Mouse (Mus musculus) urinary bladder, postnatal 25 days (tissue): ENCODE results near the gene Bag3.

Experiments
- DNase-seq: peaks from one replicate; pipeline ENCODE4 v3.0.0; 2022; ENCODE audit warnings: low spot score

Gene Bag3

GRCm38 (mm10) chr7:128523349-128523961 is at the start of gene Bag3:
Gene Bag3, plus strand, starts transcription at chr7:128523616.
- DNase-seq = peak; percentile 94

GRCm38 (mm10) chr7:128474322-128474721 is 49.1 kb upstream of the Bag3 start:
- DNase-seq = peak; percentile 70

GRCm38 (mm10) chr7:128488986-128489385 is 34.4 kb upstream of the Bag3 start:
- no peak for DNase-seq

- no peak for DNase-seq
These were observed 28.9 kb upstream of the Bag3 start for GRCm38 (mm10) chr7:128494546-128494945.

- DNase-seq = no peak
These were observed 23.6 kb upstream of the Bag3 start for GRCm38 (mm10) chr7:128499801-128500200.

- no peak for DNase-seq
These were observed 19.3 kb upstream of the Bag3 start for GRCm38 (mm10) chr7:128504091-128504490.

- DNase-seq = no peak
These were observed 11.5 kb upstream of the Bag3 start for GRCm38 (mm10) chr7:128511936-128512335.

- no peak for DNase-seq
These were observed 9.9 kb upstream of the Bag3 start for GRCm38 (mm10) chr7:128513512-128513911.

GRCm38 (mm10) chr7:128514341-128514740 is 9.1 kb upstream of the Bag3 start:
- no peak for DNase-seq

GRCm38 (mm10) chr7:128516346-128516745 is 7.1 kb upstream of the Bag3 start:
- no peak for DNase-seq

GRCm38 (mm10) chr7:128519316-128520050 is 3.9 kb upstream of the Bag3 start:
- no peak for DNase-seq

- DNase-seq = peak; percentile 69
These were observed 656 bp downstream of the Bag3 start for GRCm38 (mm10) chr7:128523962-128524581.

- no peak for DNase-seq
These were observed 1.2 kb downstream of the Bag3 start for GRCm38 (mm10) chr7:128524641-128525040.

- no peak for DNase-seq
These were observed 3.2 kb downstream of the Bag3 start for GRCm38 (mm10) chr7:128526611-128527010.

GRCm38 (mm10) chr7:128528596-128528995 is 5.2 kb downstream of the Bag3 start:
- DNase-seq = no peak

- no peak for DNase-seq
These were observed 5.7 kb downstream of the Bag3 start for GRCm38 (mm10) chr7:128529126-128529525.

- no peak for DNase-seq
These were observed 6.2 kb downstream of the Bag3 start for GRCm38 (mm10) chr7:128529574-128530051.

GRCm38 (mm10) chr7:128531031-128531430 is 7.6 kb downstream of the Bag3 start:
- peak; percentile 17 for DNase-seq

- peak; percentile 63 for DNase-seq
These were observed 8.5 kb downstream of the Bag3 start for GRCm38 (mm10) chr7:128531929-128532328.

- DNase-seq = no peak
These were observed 9.2 kb downstream of the Bag3 start for GRCm38 (mm10) chr7:128532441-128533166.

GRCm38 (mm10) chr7:128534984-128535491 is 11.6 kb downstream of the Bag3 start:
- no peak for DNase-seq

- DNase-seq = no peak
These were observed 12.7 kb downstream of the Bag3 start for GRCm38 (mm10) chr7:128536074-128536473.
